Mouse (Mus musculus) forebrain, postnatal 0 days (tissue): Measurements from ENCODE around the gene Gadd45b. TPM values are rescaled to one million over a fixed set of nuclear protein-coding genes. Genes with fewer than 3 reads are reported as not detected.
A peak's percentile ranks its signal among the peaks of the same experiment; 100 is the strongest.

Experiments used
- ATAC-seq: fragments of 200-750 bp; cut with Nextera tagmentation; 2 replicates; pipeline ENCODE4 v1.8.0; 2017; ENCODE audit warnings: mild to moderate bottlenecking, moderate library complexity
- DNase-seq: peaks from one replicate; pipeline ENCODE4 v3.0.0-alpha.2; 2015
- H3K27ac ChIP-seq: fragments of 300-500 bp; sonication (generic); 2 replicates; pipeline ENCODE4 v1.5.1; 2014; ENCODE audit warnings: low read depth, mild to moderate bottlenecking, antibody characterized with exemption, low read length, moderate library complexity, mixed read lengths
- H3K27me3 ChIP-seq: fragments of 300-500 bp; sonication (generic); 2 replicates; pipeline ENCODE4 v1.6.1; 2014; ENCODE audit warnings: mild to moderate bottlenecking, low read length, mixed read lengths; ENCODE audit not compliant: insufficient read depth
- H3K36me3 ChIP-seq: fragments of 300-500 bp; sonication (generic); 2 replicates; pipeline ENCODE4 v1.6.1; 2014; ENCODE audit warnings: mild to moderate bottlenecking, moderate library complexity; ENCODE audit not compliant: insufficient read depth
- H3K4me1 ChIP-seq: fragments of 300-500 bp; sonication (generic); 2 replicates; pipeline ENCODE4 v1.6.1; 2014; ENCODE audit warnings: antibody characterized with exemption; ENCODE audit not compliant: insufficient read depth
- H3K4me2 ChIP-seq: fragments of 300-500 bp; sonication (generic); 2 replicates; pipeline ENCODE4 v1.6.1; 2014; ENCODE audit warnings: low read depth, mild to moderate bottlenecking, moderate library complexity
- H3K4me3 ChIP-seq: fragments of 300-500 bp; sonication (generic); 2 replicates; pipeline ENCODE4 v1.5.1; 2014; ENCODE audit warnings: low read depth, low read length, mixed read lengths
- H3K9ac ChIP-seq: fragments of 300-500 bp; sonication (generic); 2 replicates; pipeline ENCODE4 v1.6.1; 2014; ENCODE audit warnings: mild to moderate bottlenecking
- H3K9me3 ChIP-seq: fragments of 300-500 bp; sonication (generic); 2 replicates; pipeline ENCODE4 v1.6.1; 2016; ENCODE audit warnings: low read length
- CTCF ChIP-seq: sonication (generic); IDR thresholded peaks from 2 replicates; pipeline ENCODE4 v1.5.1; 2016; ENCODE audit warnings: antibody characterized with exemption, control low read depth, low read depth
- WGBS: fragments of 180-500 bp; shearing (Covaris S2); extraction: QIAGEN DNeasy Blood & Tissue Kit; methylation state at CpG from one replicate; pipeline ENCODE4 v1.1.7; 2014; 5-methylcytosine and 5-hydroxymethylcytosine counted together
- polyA plus RNA-seq: library from polyadenylated mRNA; unstranded; fragments of >200 nt; fragmentation: Nextera tagmentation; extraction: Ambion mirVana; gene quantifications from 2 replicates; pipeline ENCODE4 v1.2.1, GENCODE M21; 2015
- total RNA-seq: library from RNA; depleted of rRNA; stranded (reverse); fragments of >200 nt; gene quantifications from 2 replicates; pipeline ENCODE4 v1.2.3, GENCODE M21; 2014

Gadd45b gene
- total and polyA plus RNA-seq, 2 experiments from 2014 or later: 5.0 to 7.7 TPM

DNA sequence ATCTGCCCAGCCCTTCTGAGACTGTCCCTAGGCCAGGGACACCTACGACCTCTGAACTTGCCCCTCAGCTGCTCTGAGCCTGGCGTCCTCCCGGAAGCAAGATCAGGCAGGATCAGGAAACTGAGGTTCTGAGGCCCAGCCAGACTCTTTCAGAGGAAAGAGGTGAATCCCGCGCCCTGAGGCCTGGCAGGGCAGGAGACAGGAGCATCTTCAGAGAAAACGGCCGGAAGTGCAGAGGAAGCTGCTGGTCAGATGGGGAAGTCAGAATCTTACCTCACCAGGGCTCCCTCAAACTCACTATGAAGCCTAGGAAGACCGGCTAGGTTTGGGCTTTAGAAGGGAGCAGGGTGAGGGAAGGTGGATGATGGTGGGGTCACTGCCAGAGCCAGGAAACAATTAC is 13.0 kb downstream of the Gadd45b start:
- DNase-seq (no peak), ATAC-seq (no peak)
- H3K4me2 ChIP-seq: no peak overlapping the region
- H3K36me3 ChIP-seq: no peaks in the 10 kb centered on the region
- no peak overlapping the region for H3K9ac ChIP-seq
- TF ChIP-seq CTCF: no peak
- no peak overlapping the region for H3K4me3 ChIP-seq
- no peaks in the 10 kb centered on the region for H3K9me3 ChIP-seq
- peaks cover 16% of the 10 kb centered on the region; the same call in 1 of the 2 replicates for H3K4me1 ChIP-seq
- H3K27ac ChIP-seq: no peak overlapping the region
- no peaks in the 10 kb centered on the region for H3K27me3 ChIP-seq
- 66% methylated on average over 8 of the region's 8 CpGs for WGBS

DNA sequence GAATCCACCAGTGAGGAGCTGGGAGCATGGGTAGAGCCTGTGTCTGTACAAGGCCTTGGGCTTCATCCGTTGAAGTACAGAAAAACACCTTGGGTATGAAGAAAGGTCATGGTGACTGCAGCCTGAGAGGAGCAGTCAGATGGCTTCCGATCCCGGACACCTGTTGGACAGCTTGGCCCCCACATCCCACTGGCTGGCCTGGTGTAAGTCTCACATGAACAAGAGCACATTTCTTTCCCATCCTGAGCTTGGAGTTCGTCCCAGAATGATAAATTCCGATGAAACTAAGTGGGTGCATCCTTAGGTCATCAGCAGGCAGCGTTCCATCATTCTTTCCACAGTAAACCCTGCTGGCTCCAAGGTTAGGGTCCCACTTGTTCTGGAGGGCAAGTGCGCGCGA is 13.8 kb downstream of the Gadd45b start:
- 83% methylated on average over 9 of the region's 9 CpGs for WGBS
- H3K9me3 ChIP-seq: no peaks in the 10 kb centered on the region
- no peak overlapping the region for H3K9ac ChIP-seq
- no peak overlapping the region for H3K4me2 ChIP-seq
- H3K27me3 ChIP-seq: no peaks in the 10 kb centered on the region
- no peak overlapping the region for H3K4me3 ChIP-seq
- ATAC-seq: no peak
- no peak for TF ChIP-seq CTCF
- peaks cover 16% of the 10 kb centered on the region; the same call in 1 of the 2 replicates for H3K4me1 ChIP-seq
- no peak overlapping the region for H3K27ac ChIP-seq
- DNase-seq: no peak
- H3K36me3 ChIP-seq: no peaks in the 10 kb centered on the region

DNA sequence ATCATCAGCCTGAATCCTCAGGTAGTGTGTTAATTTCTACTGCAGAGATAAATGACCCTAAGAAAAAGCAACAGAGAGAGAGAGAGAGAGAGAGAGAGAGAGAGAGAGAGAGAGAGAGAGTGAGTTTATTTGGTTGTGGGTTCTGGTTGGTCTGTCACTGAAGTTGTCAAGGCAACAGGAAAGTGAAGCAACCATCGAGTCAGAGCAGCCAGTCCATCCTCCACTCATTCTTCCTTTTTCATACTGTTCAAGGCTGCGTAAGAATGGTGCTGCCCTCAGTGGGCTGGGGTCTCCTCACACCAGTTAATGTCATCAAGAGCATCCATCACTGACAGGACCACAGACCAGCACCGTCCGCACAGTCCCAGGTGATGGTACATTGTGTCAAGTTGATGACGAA is 14.4 kb downstream of the Gadd45b start:
- ATAC-seq: no peak
- H3K4me2 ChIP-seq: no peak overlapping the region
- H3K27ac ChIP-seq: no peak overlapping the region
- TF ChIP-seq CTCF: no peak
- no peaks in the 10 kb centered on the region for H3K9me3 ChIP-seq
- no peak overlapping the region for H3K9ac ChIP-seq
- H3K27me3 ChIP-seq: no peaks in the 10 kb centered on the region
- no peak overlapping the region for H3K4me3 ChIP-seq
- H3K36me3 ChIP-seq: no peaks in the 10 kb centered on the region
- no peak for DNase-seq
- H3K4me1 ChIP-seq: peaks cover 14% of the 10 kb centered on the region; the same call in 1 of the 2 replicates
- 88% methylated on average over 5 of the region's 5 CpGs for WGBS

DNA sequence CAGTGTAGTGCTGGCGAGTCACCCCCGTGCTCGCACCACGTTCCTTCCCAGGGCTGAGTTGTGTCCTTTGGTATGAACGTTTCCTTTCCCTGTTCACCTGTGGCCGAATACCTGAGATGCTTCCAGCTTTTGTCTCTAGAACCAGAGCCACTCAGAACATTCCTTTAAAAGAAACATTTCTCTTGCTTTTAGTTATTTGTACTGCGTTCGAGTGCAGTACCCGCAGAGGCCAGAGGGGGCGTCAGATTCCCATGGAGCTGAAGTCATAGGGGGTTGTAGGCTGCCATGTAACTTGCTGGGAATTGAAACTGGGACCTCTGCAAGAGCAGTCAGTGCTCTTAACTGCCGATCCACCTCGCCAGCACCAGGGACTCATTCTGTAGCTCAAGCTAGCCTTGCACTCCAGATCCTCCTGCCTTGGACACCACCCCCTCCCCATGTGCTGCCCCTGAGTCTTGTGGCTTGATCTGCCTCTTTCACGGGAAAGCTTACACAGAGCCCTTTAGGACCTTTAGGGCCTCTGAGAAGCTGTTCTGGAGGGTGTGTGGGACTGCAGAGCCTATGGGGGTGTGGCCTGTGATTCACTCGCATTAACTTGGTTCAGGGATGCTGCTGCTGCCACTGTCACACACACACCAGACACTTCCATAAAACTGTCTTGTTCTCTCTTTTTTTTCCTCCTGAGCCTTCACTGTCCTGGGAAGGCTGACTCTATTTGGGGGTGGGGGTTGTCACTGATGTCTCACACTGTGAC is 17.0 kb downstream of the Gadd45b start:
- DNase-seq: no peak
- Histone ChIP-seq H3K9ac (no peak overlapping the region), H3K4me1 (no peaks in the 10 kb centered on the region), H3K27ac (no peak overlapping the region), H3K9me3 (no peaks in the 10 kb centered on the region), H3K27me3 (no peaks in the 10 kb centered on the region), H3K4me2 (no peak overlapping the region), H3K36me3 (no peaks in the 10 kb centered on the region), H3K4me3 (no peak overlapping the region)
- 64% methylated on average over 14 of the region's 14 CpGs for WGBS
- peak; percentile 56 for TF ChIP-seq CTCF
- ATAC-seq: no peak; the same call in 1 of the 2 replicates

- no peak overlapping the region for H3K4me3 ChIP-seq
- no peaks in the 10 kb centered on the region for H3K36me3 ChIP-seq
- H3K9me3 ChIP-seq: no peaks in the 10 kb centered on the region
- no peak overlapping the region for H3K4me2 ChIP-seq
- TF ChIP-seq CTCF: no peak
- H3K27me3 ChIP-seq: no peaks in the 10 kb centered on the region
- no peaks in the 10 kb centered on the region for H3K4me1 ChIP-seq
- WGBS: 35% methylated on average over 2 of the region's 2 CpGs
- H3K27ac ChIP-seq: no peak overlapping the region
- DNase-seq: no peak
- ATAC-seq: no peak
- no peak overlapping the region for H3K9ac ChIP-seq
Measured at GRCm38 (mm10) chr10:80947802-80948201, 17.9 kb downstream of the Gadd45b start.

DNA sequence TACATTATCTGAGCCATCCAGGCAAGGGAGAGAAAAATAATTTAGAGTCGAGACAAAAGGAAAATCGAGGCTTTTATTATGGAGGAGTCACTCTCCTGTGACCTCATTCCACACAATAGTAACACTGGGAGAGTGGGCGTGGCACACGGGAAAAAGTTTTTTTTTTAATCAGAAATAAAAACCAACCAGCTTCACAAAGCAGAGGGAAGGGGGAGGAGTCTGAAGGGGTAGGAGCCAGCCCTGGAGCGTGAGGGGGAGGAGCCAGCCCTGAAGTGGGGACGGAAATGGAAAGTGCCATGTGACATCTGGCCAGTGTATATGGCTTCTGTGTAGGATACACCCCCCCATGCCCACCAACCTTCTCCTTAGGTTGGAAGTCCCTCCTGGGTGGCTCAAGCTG is 18.7 kb downstream of the Gadd45b start:
- Histone ChIP-seq H3K9ac (no peak overlapping the region), H3K27ac (no peak overlapping the region), H3K4me2 (no peak overlapping the region), H3K4me1 (no peaks in the 10 kb centered on the region), H3K9me3 (no peaks in the 10 kb centered on the region), H3K36me3 (no peaks in the 10 kb centered on the region), H3K27me3 (no peaks in the 10 kb centered on the region), H3K4me3 (no peak overlapping the region)
- DNase-seq (no peak), ATAC-seq (no peak)
- no peak for TF ChIP-seq CTCF
- 23% methylated on average over 6 of the region's 6 CpGs for WGBS

DNA sequence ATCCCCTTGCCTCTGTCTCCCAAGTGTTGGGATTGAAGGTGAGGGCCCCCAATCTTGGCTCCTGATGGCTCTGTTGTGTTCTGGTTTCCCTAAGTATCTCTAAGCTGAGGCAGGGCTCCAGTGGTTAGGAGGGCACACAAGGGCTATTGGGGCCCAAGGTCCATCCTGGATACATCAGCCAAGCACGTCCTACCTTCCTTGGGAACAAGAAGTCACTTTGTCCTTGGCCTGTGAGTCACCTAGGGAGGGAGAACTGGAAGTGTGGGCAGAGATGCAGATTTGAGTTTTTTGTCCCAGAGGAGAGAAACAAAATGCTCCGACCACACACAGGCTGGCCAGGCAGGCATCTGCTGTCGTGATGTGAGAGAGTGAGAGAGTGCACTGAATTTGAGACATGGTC is 19.2 kb downstream of the Gadd45b start:
- WGBS: 73% methylated on average over 3 of the region's 3 CpGs
- ATAC-seq: no peak
- no peak for TF ChIP-seq CTCF

More for the DNA sequence above, 19.2 kb downstream of the Gadd45b start:
- Histone ChIP-seq H3K27me3 (no peaks in the 10 kb centered on the region), H3K9me3 (no peaks in the 10 kb centered on the region), H3K36me3 (no peaks in the 10 kb centered on the region), H3K27ac (no peak overlapping the region), H3K4me3 (no peak overlapping the region), H3K4me1 (no peaks in the 10 kb centered on the region), H3K9ac (no peak overlapping the region), H3K4me2 (no peak overlapping the region)
- no peak for DNase-seq
